Comparison of ENCODE assay signal across 9 mouse cellular contexts in the genomic region with DNA sequence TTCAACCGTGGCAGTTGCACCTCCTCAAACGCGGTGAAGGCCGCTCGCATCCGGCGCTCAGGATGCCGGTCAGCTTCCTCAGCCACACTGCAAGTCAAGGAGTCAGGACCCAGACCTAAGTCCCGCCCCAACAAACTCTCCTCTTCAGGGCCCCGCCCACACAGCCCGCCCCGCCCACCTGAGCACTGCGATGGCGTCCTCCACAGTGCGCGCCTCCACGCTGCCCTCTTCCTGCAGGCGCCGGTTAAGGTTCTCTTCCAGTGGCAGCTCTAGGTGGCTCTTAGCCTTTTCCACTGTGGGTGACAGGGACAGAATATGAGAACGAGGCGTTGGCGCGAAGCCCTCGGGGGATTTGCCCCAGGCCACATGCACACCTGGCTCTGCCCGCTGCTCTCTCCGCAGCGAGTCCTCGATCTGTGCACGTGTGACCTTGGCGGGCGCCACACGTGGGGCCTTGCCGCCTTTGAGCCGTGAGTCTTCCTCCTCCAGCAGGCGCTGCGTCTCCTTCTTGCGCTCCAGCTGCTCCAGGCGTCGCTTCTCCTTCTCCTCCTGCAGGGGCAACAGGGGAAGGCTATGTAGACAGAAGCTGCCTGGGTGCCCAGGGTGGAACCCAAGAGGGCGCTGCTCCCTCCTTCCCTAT. TPM values are rescaled to one million over a fixed set of nuclear protein-coding genes. Genes with fewer than 3 reads are reported as not detected.
DNase-seq lines count a peak whose midpoint lies in the region; ATAC-seq and TF ChIP-seq lines count a peak whose summit lies in the region.
"Had no signal": no experiment of that assay in that cellular context is flagged by ENCODE, and none has a peak within 500 bp of the region (broad histone marks: within the 10 kb centered on the region; RNA-seq: fewer than 3 reads in every experiment).

No protein-coding gene starts in this region.

- H3K36me3 ChIP-seq in heart, embryonic 15.5 days, result no peaks in the 10 kb centered on the region
- H3K36me3 ChIP-seq in kidney, adult 2 months (ENCODE audit: control insufficient read depth, insufficient read depth, low read length), result no peaks in the 10 kb centered on the region
- peaks cover 6% of the 10 kb centered on the region; the same call in 1 of the 2 replicates for H3K36me3 ChIP-seq in lung, embryonic 15.5 days
- H3K36me3 ChIP-seq in neural tube, embryonic 15.5 days, result peaks cover 9% of the 10 kb centered on the region; the same call in 1 of the 2 replicates

- H3K9ac ChIP-seq in heart, embryonic 15.5 days, result peak overlapping the region; percentile 22; the same call in 1 of the 2 replicates
- peak overlapping the region; percentile 6; the same call in 1 of the 2 replicates for H3K9ac ChIP-seq in lung, embryonic 15.5 days
- peak overlapping the region; percentile 40 for H3K9ac ChIP-seq in neural tube, embryonic 15.5 days (replicated peaks)

- intact Hi-C loops in heart, postnatal 36 days (cut with DNase I), result loop anchor here (1.0 kb wide), 1 partner anchor 24 kb away; no protein-coding TSS in a partner anchor

- 0 out of 2 replicates have a peak, but pooled peaks cover 14% of the 10 kb centered on the region for H3K27me3 ChIP-seq in heart, embryonic 15.5 days
- H3K27me3 ChIP-seq in kidney, adult 2 months (replicated peaks; ENCODE audit: control insufficient read depth, insufficient read depth, low read length), result no peaks in the 10 kb centered on the region
- peaks cover 12% of the 10 kb centered on the region for H3K27me3 ChIP-seq in lung, embryonic 15.5 days
- H3K27me3 ChIP-seq in neural tube, embryonic 15.5 days (replicated peaks), result no peaks in the 10 kb centered on the region

- ATAC-seq in heart, embryonic 15.5 days (replicated peaks; ENCODE audit: insufficient number of reproducible peaks, insufficient read depth, low FRiP score, low read depth), result no peak
- peak; percentile 49 for ATAC-seq in erythroblast, adult 5-6 weeks (replicated peaks; ENCODE audit: low FRiP score, poor library complexity, severe bottlenecking)
- ATAC-seq in lung, embryonic 15.5 days (ENCODE audit: borderline replicate concordance, extremely low read depth, low FRiP score, low TSS enrichment), result no peak
- ATAC-seq in neural tube, embryonic 15.5 days (ENCODE audit: low FRiP score), result no peak

- no peak overlapping the region for H3K27ac ChIP-seq in heart, embryonic 15.5 days
- peak overlapping the region; percentile 22; the same call in 1 of the 2 replicates for H3K27ac ChIP-seq in kidney, adult 2 months (ENCODE audit: insufficient read depth, low read depth, low read length)
- no peak overlapping the region for H3K27ac ChIP-seq in lung, embryonic 15.5 days
- peak overlapping the region; percentile 78 for H3K27ac ChIP-seq in neural tube, embryonic 15.5 days (replicated peaks)

- H3K4me3 ChIP-seq in heart, embryonic 15.5 days, result peak overlapping the region; percentile 14; the same call in 1 of the 2 replicates
- peak overlapping the region; percentile 30; the same call in 1 of the 2 replicates for H3K4me3 ChIP-seq in kidney, adult 2 months (ENCODE audit: insufficient read depth, low read depth, low read length)
- 0 out of 2 replicates have a peak overlapping the region, but pooled peaks have one; percentile 19 for H3K4me3 ChIP-seq in lung, embryonic 15.5 days
- no peak overlapping the region for H3K4me3 ChIP-seq in neural tube, embryonic 15.5 days (replicated peaks)

- peak overlapping the region; percentile 44 for H3K4me2 ChIP-seq in heart, embryonic 15.5 days
- peak overlapping the region; percentile 50 for H3K4me2 ChIP-seq in lung, embryonic 15.5 days
- H3K4me2 ChIP-seq in neural tube, embryonic 15.5 days, result peak overlapping the region; percentile 40

- WGBS in heart, embryonic 15.5 days, result 30% methylated on average over 40 of the region's 40 CpGs
- WGBS in kidney, adult 2 months, result 24% methylated on average over 40 of the region's 40 CpGs
- 19% methylated on average over 40 of the region's 40 CpGs for WGBS in lung, embryonic 15.5 days
- WGBS in neural tube, embryonic 15.5 days, result 15% methylated on average over 40 of the region's 40 CpGs

- no peak for TF ChIP-seq CTCF in kidney, adult 2 months (conservative IDR thresholded peaks at IDR 0.05; ENCODE audit: insufficient read depth, insufficient read length, low read depth, low read length)

- DNase-seq in heart, postnatal 36 days, result no peak
- DNase-seq in kidney, adult 2 months, result peak; percentile 84
- no peak for DNase-seq in left cerebral cortex, adult 8-10 months (ENCODE audit: low spot score in 2 of 2)
- DNase-seq in layer of hippocampus, adult 8-10 months (ENCODE audit: low spot score in 2 of 2), result no peak

- H3K9me3 ChIP-seq in heart, embryonic 15.5 days (replicated peaks), result no peaks in the 10 kb centered on the region
- no peaks in the 10 kb centered on the region for H3K9me3 ChIP-seq in lung, embryonic 15.5 days
- H3K9me3 ChIP-seq in neural tube, embryonic 15.5 days (replicated peaks), result no peaks in the 10 kb centered on the region

- peaks cover 48% of the 10 kb centered on the region for H3K4me1 ChIP-seq in heart, embryonic 15.5 days (replicated peaks)
- H3K4me1 ChIP-seq in kidney, adult 2 months (ENCODE audit: control insufficient read depth, insufficient read depth, low read length), result peaks cover 10% of the 10 kb centered on the region; the same call in 1 of the 2 replicates
- H3K4me1 ChIP-seq in lung, embryonic 15.5 days, result peaks cover 45% of the 10 kb centered on the region
- H3K4me1 ChIP-seq in neural tube, embryonic 15.5 days, result peaks cover 63% of the 10 kb centered on the region

- TF ChIP-seq POLR2A in kidney, adult 2 months (IDR thresholded peaks at IDR 0.05; ENCODE audit: low read depth, low read length), result no peak

RNA-seq across cellular contexts. Expression of a gene that starts 5.1 kb away (rescaled TPM):
- polyA plus RNA-seq in heart, embryonic 15.5 days (2015; fragmentation: Nextera tagmentation; extraction: Ambion mirVana), result 79.7 and 84.1 TPM in 2 replicates
- total RNA-seq in heart, postnatal 36 days (2021), result 10 to 100 TPM; 45.2 to 49.4 TPM
- 12.3 and 14.2 TPM in 2 replicates for total RNA-seq in erythroblast, adult 5-6 weeks (2015; ENCODE audit: low replicate concordance)
- total RNA-seq in erythroblast, adult 5-6 weeks (2017; ENCODE audit: low replicate concordance), result 11.7 and 13.4 TPM in 2 replicates
- 48.9 and 49.2 TPM in 2 replicates for polyA plus RNA-seq in kidney, adult 2 months (2012; rRNA removed)
- 112 and 118 TPM in 2 replicates for polyA plus RNA-seq in lung, embryonic 15.5 days (2015; fragmentation: Nextera tagmentation; extraction: Ambion mirVana)
- polyA plus RNA-seq in neural tube, embryonic 15.5 days (2015; fragmentation: Nextera tagmentation; extraction: Ambion mirVana), result 162 and 163 TPM in 2 replicates
- total RNA-seq in left cerebral cortex, adult 8-10 months (2022), result 10 to 100 TPM; 76.5 to 94.5 (median 85.6) TPM
- total RNA-seq in layer of hippocampus, adult 8-10 months (2022), result 10 to 100 TPM; 69.8 to 87.9 (median 78.7) TPM

RNA-seq across cellular contexts. Expression of a gene that starts 5.6 kb away (rescaled TPM):
- 2.8 and 3.8 TPM in 2 replicates for polyA plus RNA-seq in heart, embryonic 15.5 days (2015; fragmentation: Nextera tagmentation; extraction: Ambion mirVana)
- total RNA-seq in heart, postnatal 36 days (2021), result 10 to 100 TPM; 10.4 to 13.6 TPM
- total RNA-seq in erythroblast, adult 5-6 weeks (2015; ENCODE audit: low replicate concordance), result not detected in 2 replicates
- total RNA-seq in erythroblast, adult 5-6 weeks (2017; ENCODE audit: low replicate concordance), result not detected in 2 replicates
- polyA plus RNA-seq in kidney, adult 2 months (2012; rRNA removed), result 9.4 and 11.0 TPM in 2 replicates
- polyA plus RNA-seq in lung, embryonic 15.5 days (2015; fragmentation: Nextera tagmentation; extraction: Ambion mirVana), result 1.2 TPM in 2 replicates
- polyA plus RNA-seq in neural tube, embryonic 15.5 days (2015; fragmentation: Nextera tagmentation; extraction: Ambion mirVana), result 17.6 and 18.6 TPM in 2 replicates
- 10 to 100 TPM; 15.7 to 28.6 (median 17.7) TPM for total RNA-seq in left cerebral cortex, adult 8-10 months (2022)
- 10 to 100 TPM; 16.5 to 20.0 (median 16.6) TPM for total RNA-seq in layer of hippocampus, adult 8-10 months (2022)

RNA-seq across cellular contexts. Expression of a gene that starts 23.9 kb away (rescaled TPM):
- polyA plus RNA-seq in heart, embryonic 15.5 days (2015; fragmentation: Nextera tagmentation; extraction: Ambion mirVana), result 0.09 and 0.36 TPM in 2 replicates
- not detected for total RNA-seq in heart, postnatal 36 days (2021)
- total RNA-seq in erythroblast, adult 5-6 weeks (2015; ENCODE audit: low replicate concordance), result not detected in 2 replicates
- total RNA-seq in erythroblast, adult 5-6 weeks (2017; ENCODE audit: low replicate concordance), result 0.17 TPM in 1 of 2 replicates, not detected in the other
- polyA plus RNA-seq in kidney, adult 2 months (2012; rRNA removed), result 0.19 and 0.31 TPM in 2 replicates
- 0.25 and 0.29 TPM in 2 replicates for polyA plus RNA-seq in lung, embryonic 15.5 days (2015; fragmentation: Nextera tagmentation; extraction: Ambion mirVana)
- polyA plus RNA-seq in neural tube, embryonic 15.5 days (2015; fragmentation: Nextera tagmentation; extraction: Ambion mirVana), result 3.0 and 3.3 TPM in 2 replicates
- 10 to 100 TPM; 10.2 to 11.9 (median 11.5) TPM for total RNA-seq in left cerebral cortex, adult 8-10 months (2022)
- 10 to 100 TPM; 10.5 to 12.3 (median 11.0) TPM for total RNA-seq in layer of hippocampus, adult 8-10 months (2022)
- total RNA-seq: adrenal gland, adult 18-20 months had no signal

RNA-seq across cellular contexts. Expression of a gene that starts 28.5 kb away (rescaled TPM):
- 2,542 and 2,612 TPM in 2 replicates for polyA plus RNA-seq in heart, embryonic 15.5 days (2015; fragmentation: Nextera tagmentation; extraction: Ambion mirVana)
- 100 to 1,000 TPM; 895 to 990 TPM for total RNA-seq in heart, postnatal 36 days (2021)
- 1,597 and 1,896 TPM in 2 replicates for total RNA-seq in erythroblast, adult 5-6 weeks (2015; ENCODE audit: low replicate concordance)
- total RNA-seq in erythroblast, adult 5-6 weeks (2017; ENCODE audit: low replicate concordance), result 369 and 492 TPM in 2 replicates
- 3,589 and 3,709 TPM in 2 replicates for polyA plus RNA-seq in kidney, adult 2 months (2012; rRNA removed)
- polyA plus RNA-seq in lung, embryonic 15.5 days (2015; fragmentation: Nextera tagmentation; extraction: Ambion mirVana), result 4,502 and 4,535 TPM in 2 replicates
- 2,109 and 2,618 TPM in 2 replicates for polyA plus RNA-seq in neural tube, embryonic 15.5 days (2015; fragmentation: Nextera tagmentation; extraction: Ambion mirVana)
- 100 to 1,000 TPM; 653 to 769 (median 710) TPM for total RNA-seq in left cerebral cortex, adult 8-10 months (2022)
- total RNA-seq in layer of hippocampus, adult 8-10 months (2022), result 100 to 1,000 TPM; 619 to 893 (median 714) TPM

RNA-seq across cellular contexts. Expression of a gene that starts 29.2 kb away (rescaled TPM):
- 2.8 and 4.0 TPM in 2 replicates for polyA plus RNA-seq in heart, embryonic 15.5 days (2015; fragmentation: Nextera tagmentation; extraction: Ambion mirVana)
- 10 to 100 TPM; 11.3 to 11.4 TPM for total RNA-seq in heart, postnatal 36 days (2021)
- total RNA-seq in erythroblast, adult 5-6 weeks (2015; ENCODE audit: low replicate concordance), result 15.0 and 25.7 TPM in 2 replicates
- 18.1 and 30.8 TPM in 2 replicates for total RNA-seq in erythroblast, adult 5-6 weeks (2017; ENCODE audit: low replicate concordance)
- polyA plus RNA-seq in kidney, adult 2 months (2012; rRNA removed), result 19.8 and 26.2 TPM in 2 replicates
- 4.5 and 5.5 TPM in 2 replicates for polyA plus RNA-seq in lung, embryonic 15.5 days (2015; fragmentation: Nextera tagmentation; extraction: Ambion mirVana)
- polyA plus RNA-seq in neural tube, embryonic 15.5 days (2015; fragmentation: Nextera tagmentation; extraction: Ambion mirVana), result 7.8 and 8.5 TPM in 2 replicates
- 10 to 100 TPM; 10.9 to 22.7 (median 17.6) TPM for total RNA-seq in left cerebral cortex, adult 8-10 months (2022)
- total RNA-seq in layer of hippocampus, adult 8-10 months (2022), result 10 to 100 TPM; 14.8 to 25.8 (median 21.3) TPM

Comparison
In these comparisons a context has a peak if more than half of its experiments do, and no peak if none do; other contexts are left out.
1. H3K27ac ChIP-seq: peak in kidney, adult 2 months (single experiment) and neural tube, embryonic 15.5 days (single experiment); none in heart, embryonic 15.5 days (single experiment) and lung, embryonic 15.5 days (single experiment).
2. RNA of a gene that starts 5.6 kb away (total RNA-seq): 15.7 to 28.6 TPM in left cerebral cortex, adult 8-10 months, 16.5 to 20.0 TPM in layer of hippocampus, adult 8-10 months and 10.4 to 13.6 TPM in heart, postnatal 36 days; not detected in erythroblast, adult 5-6 weeks; every median in the first group is over 10 times any median in the second.
3. RNA of a gene that starts 23.9 kb away (total RNA-seq): 10.2 to 11.9 TPM in left cerebral cortex, adult 8-10 months and 10.5 to 12.3 TPM in layer of hippocampus, adult 8-10 months; 0.17 TPM in erythroblast, adult 5-6 weeks and not detected in heart, postnatal 36 days; every median in the first group is over 4 times any median in the second.
4. Peak in every context shown above with its lines, with median percentiles within 50 percentile points of each other: H3K4me2 ChIP-seq and H3K9ac ChIP-seq.